Mouse (Mus musculus): Measurements from ENCODE around the gene Epn3. TPM values are rescaled to one million over a fixed set of nuclear protein-coding genes. Genes with fewer than 3 reads are reported as not detected.

The Epn3 gene
- total and polyA plus RNA-seq, 3 experiments: 0.04 to 0.19 TPM; not detected in 1

GRCm38 (mm10) chr11:94521219-94521843 is 21.6 kb upstream of the Epn3 start, which contains the start of gene Mycbpap:
TSS of gene Mycbpap (minus strand) at chr11:94521742.
- Histone ChIP-seq H3K79me2 (replicated peaks; ENCODE audit: control insufficient read depth, extremely low read depth, insufficient read depth, poor library complexity, severe bottlenecking) (no peaks in the 10 kb centered on the region), H3K27ac (ENCODE audit: insufficient read depth, low read depth) (no peak within 1 kb of the TSS), H3K36me3 (replicated peaks in 1 of 2; ENCODE audit: control insufficient read depth in 1 of 2, insufficient read depth in 1 of 2, low read length in 1 of 2) (no peaks in the 10 kb centered on the region), H3K4me1 (ENCODE audit: control insufficient read depth in 1 of 2, insufficient read depth in 2 of 2) (peaks cover 7 to 29% of the 10 kb centered on the region in 2 experiments), H3K27me3 (replicated peaks) (peaks cover 10% of the 10 kb centered on the region), H3K4me2 (ENCODE audit: insufficient read depth, low read depth, poor library complexity, severe bottlenecking) (peak within 1 kb of the TSS; percentile 85), H3K9ac (ENCODE audit: insufficient read depth, low read depth) (peak within 1 kb of the TSS; percentile 66), H3K9me3 (replicated peaks; ENCODE audit: low read length) (no peaks in the 10 kb centered on the region), H3K4me3 (replicated peaks in 1 of 3; ENCODE audit: low read depth in 2 of 3, low read length in 2 of 3, poor library complexity in 1 of 3) (peak within 1 kb of the TSS; percentile 38 to 65 (median 55))
- TF ChIP-seq ELF1 (IDR thresholded peaks at IDR 0.05; ENCODE audit: low read depth, low read length) (peak; percentile 66), SMC3 (IDR thresholded peaks at IDR 0.05; ENCODE audit: low read depth, low read length) (no peak), ZKSCAN1 (IDR thresholded peaks at IDR 0.05; ENCODE audit: borderline replicate concordance, low read depth, low read length) (no peak), E2F4 (IDR thresholded peaks at IDR 0.05; ENCODE audit: insufficient replicate concordance, low read depth, low read length) (0 out of 2 replicates have a peak, but pooled peaks have one; percentile 53), MXI1 (IDR thresholded peaks at IDR 0.05; ENCODE audit: low read depth, low read length) (peak; percentile 98), GABPA (IDR thresholded peaks at IDR 0.05; ENCODE audit: insufficient replicate concordance, low read depth, low read length) (peak; percentile 21; the same call in 1 of the 2 replicates), TBP (conservative IDR thresholded peaks at IDR 0.05; ENCODE audit: low read depth, low read length) (0 out of 2 replicates have a peak, but pooled peaks have one; percentile 23), MAX (IDR thresholded peaks at IDR 0.05; ENCODE audit: low read length) (no peak), POLR2AphosphoS2 (IDR thresholded peaks at IDR 0.05; ENCODE audit: low read depth, low read length) (no peak), MYC (IDR thresholded peaks at IDR 0.05; ENCODE audit: low read depth, low read length) (peak; percentile 54; the same call in 1 of the 2 replicates), BHLHE40 (IDR thresholded peaks at IDR 0.05; ENCODE audit: low read depth, low read length) (peak; percentile 47; the same call in 1 of the 2 replicates), SIN3A (IDR thresholded peaks at IDR 0.05; ENCODE audit: low read length) (peak; percentile 91), HCFC1 (IDR thresholded peaks at IDR 0.05; ENCODE audit: low read depth, low read length) (peak; percentile 58), RCOR1 (conservative IDR thresholded peaks at IDR 0.05; ENCODE audit: low read depth, low read length) (no peak), TCF12 (IDR thresholded peaks at IDR 0.05; ENCODE audit: low read depth, low read length) (0 out of 2 replicates have a peak, but pooled peaks have one; percentile 17), NELFE (IDR thresholded peaks at IDR 0.05; ENCODE audit: low read depth, low read length) (peak; percentile 44), JUN (IDR thresholded peaks at IDR 0.05; ENCODE audit: insufficient read depth, low read depth, low read length) (no peak), POLR2A (IDR thresholded peaks at IDR 0.05; ENCODE audit: low read depth, low read length) (peak; percentile 61), IRF4 (IDR thresholded peaks at IDR 0.05; ENCODE audit: low read depth, low read length) (peak; percentile 51), ZC3H11A (IDR thresholded peaks at IDR 0.05; ENCODE audit: low read depth, low read length) (no peak), ZMIZ1 (IDR thresholded peaks at IDR 0.05; ENCODE audit: low read depth, low read length) (peak; percentile 47; the same call in 1 of the 2 replicates), MAZ (IDR thresholded peaks at IDR 0.05; ENCODE audit: low read depth, low read length) (peak; percentile 61; the same call in 1 of the 2 replicates), MEF2A (IDR thresholded peaks at IDR 0.05; ENCODE audit: borderline replicate concordance, low read depth, low read length) (0 out of 2 replicates have a peak, but pooled peaks have one; percentile 20), NRF1 (IDR thresholded peaks at IDR 0.05; ENCODE audit: low read depth, low read length) (peak; percentile 69)
- dilution Hi-C loops (cut with MboI; ENCODE audit: extremely low pct_ligation_motif_present, extremely low pct_unique_long_range_greater_than_20kb, low sequenced_read_pairs): no loop called here
- in situ Hi-C loops (cut with MboI; ENCODE audit: low pct_ligation_motif_present, low pct_unique_long_range_greater_than_20kb, low sequenced_read_pairs): no loop called here
- peak; percentile 42 for DNase-seq (ENCODE audit: extremely low read depth)

All from CH12.LX (cell line).